Mouse (Mus musculus) 3T3-L1 (cell line): ENCODE measurements around the gene Calm2.

Source experiments
- DNase-seq: peaks from one replicate; pipeline ENCODE4 v3.0.0-alpha.2; 2015; ENCODE audit warnings: low read depth, low spot score

The Calm2 gene

DNA sequence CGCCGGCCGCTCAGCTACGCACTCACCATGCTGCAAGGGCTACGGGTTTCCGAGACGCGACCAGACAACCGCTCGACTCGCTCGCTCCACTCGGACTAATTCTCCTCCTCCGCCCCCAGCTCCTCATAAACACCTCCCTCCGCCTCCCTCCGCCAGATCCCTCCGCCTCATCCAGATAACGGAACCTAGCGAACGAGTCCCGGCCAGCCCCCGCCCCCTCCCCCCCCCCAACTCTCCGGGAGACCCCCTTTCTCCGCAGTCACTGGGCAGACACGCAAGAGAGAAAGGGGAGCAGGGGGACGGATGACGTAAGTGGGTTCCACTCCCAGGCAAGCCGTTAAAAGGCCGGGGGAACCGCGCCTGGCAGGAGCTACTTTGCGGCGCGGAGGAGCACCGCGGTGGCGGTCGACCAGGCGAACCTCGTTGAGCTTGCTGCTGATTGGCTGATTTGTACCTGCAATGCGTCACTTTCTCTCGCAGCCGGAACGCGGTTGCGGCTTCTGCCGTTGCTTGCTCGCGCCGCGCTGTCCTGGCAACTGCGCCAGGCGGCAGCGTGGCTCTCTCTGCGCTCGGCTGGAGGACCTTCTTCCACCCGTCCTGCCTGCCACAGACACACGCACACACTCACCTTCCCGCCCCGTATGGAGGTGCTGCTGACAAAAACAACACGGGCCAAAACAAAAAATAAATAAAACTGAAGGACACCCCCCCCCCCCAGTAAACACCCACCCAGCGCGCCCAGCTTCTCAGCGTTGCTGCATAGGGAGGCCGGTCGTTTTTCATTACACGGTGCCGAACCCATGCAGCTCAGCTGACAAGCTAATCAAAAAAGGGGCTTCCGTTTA lies at the start of gene Calm2:
Gene Calm2 (minus strand): TSS at position 169 of the 845 bp plus-strand sequence.
- peak; percentile 98 for DNase-seq

DNA sequence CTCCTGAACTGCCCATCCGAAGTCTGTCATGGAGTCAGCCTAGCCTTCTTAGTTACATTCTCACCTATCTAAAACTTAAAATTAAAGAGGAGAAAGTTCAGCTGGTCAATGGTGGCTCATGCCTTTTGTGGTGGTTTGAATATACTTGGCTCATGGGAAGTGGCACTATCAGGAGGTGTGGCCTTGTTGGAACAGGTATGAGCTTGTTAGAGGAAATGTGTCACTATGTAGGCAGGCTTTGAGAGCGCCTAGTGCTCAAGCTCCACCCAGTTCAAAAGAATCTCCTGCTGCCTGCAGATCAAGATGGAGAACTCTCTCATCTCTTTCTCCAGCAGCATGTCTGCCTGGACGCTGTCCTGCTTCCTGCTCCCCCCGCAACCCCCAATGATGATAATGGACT lies 48.8 kb upstream of the Calm2 start:
- no peak for DNase-seq

DNA sequence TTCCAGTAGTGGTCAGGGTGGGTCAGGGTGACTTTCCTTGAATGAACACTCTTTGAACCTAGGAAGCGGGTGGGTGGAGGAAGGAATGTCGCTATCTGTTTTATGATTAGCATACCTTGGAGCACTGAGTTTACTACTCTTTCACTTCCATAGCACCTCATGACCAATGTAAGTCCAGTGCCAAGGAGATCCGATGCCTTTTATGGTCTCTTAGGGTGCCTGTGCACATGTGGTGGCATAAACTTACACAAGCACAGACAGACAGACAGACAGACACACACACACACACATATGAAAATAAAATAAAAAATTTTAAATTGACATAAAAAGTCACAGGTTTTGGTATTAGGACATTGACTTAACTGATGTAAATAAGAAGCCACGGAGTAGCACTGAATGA lies 47.6 kb upstream of the Calm2 start:
- DNase-seq, result no peak

DNA sequence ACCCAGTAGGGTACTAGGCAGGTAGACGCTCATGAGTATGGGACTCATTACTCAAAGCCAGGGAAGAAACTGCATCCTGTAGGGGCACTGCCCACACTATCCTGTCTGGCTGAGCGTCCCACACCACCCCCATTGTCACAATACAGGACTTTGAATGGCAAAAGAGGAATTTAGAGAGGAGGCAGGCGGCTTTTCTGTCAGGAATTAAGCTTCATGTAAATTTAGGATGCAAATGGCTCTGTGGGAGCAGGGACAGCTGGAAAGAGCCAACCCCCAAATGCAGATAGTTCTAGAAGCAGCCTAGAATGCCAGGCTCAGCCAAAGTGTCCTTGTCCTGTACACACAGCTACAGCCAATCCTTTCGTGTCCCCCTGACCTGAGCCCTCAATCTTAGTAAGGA lies 45.6 kb upstream of the Calm2 start:
- DNase-seq, result no peak

DNA sequence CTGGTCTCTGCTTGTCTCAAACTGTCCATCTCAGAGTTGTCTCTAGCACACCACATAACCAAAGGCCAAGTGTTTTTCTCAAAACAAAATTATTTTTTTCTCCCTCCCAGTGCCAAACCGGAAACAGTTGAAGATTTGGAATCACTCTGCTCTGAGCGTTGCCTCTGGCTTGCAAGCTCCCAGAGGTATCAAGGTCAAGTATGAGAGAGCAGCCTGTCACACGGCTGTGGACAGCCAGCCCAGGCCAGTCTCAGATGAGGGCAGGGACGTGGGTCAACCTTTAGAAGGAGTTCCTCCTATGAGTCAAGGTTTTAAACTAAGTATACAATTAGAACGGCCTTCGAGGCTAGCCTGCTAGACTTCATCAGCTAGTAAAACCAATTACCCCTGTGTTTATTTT lies 43.6 kb upstream of the Calm2 start:
- no peak for DNase-seq

DNA sequence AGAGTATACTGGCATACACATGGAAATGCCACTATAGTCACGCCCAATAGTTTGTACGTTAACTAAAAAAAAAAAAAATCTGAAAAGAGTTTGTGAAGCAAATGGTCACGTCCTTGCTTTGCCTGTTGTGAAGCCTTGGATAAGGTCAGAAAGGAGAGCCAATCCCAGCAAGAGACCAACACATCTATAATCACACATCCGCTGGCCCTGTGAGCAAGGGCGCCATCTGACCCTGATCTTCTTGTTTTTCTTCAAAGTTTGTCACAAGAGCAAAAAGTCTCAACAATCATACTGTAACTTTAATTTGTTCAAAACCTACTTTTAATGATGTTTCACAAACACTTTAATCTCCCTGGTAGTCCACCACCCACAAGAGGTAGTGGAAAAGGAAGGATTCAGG lies 39.0 kb upstream of the Calm2 start:
- no peak for DNase-seq

DNA sequence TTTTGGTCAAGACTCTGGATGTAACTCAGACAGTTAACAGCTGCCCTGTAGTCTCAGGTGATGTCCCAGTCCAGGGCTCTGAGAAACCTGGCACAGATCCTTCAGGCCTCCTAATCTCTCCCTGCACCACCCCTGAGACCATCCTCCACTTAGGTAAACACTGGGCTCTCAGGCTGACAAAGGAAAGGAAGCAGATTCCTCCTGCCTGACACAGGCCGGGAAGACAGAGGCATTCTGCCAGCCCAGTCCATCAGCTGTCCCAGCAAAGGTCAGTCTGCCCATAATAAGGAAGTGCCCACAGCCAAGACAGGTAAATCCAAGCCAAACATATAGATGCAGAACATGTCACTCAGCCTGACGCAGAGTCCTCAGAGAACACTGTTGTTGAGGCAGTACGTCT lies 36.1 kb upstream of the Calm2 start:
- no peak for DNase-seq

DNA sequence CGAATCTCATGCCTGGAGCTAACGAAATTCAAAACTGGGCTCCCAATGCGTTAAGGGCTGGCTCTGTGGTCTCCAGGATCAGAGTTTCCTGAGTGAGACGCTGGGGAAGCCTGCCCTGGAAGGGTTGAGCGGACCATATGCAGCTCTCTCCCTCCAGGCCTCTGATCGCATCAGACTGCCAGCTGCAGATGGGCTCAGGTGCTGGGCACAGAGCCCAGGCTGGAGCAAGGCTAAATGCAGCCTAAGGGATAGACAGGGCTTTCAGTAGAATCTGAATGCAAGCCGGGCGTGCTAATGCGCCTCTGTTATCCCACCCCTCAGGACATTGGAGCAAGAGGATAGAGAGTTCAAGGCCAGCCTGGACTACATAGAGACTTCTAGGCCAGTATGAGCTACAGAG lies 31.8 kb upstream of the Calm2 start:
- DNase-seq, result no peak

DNA sequence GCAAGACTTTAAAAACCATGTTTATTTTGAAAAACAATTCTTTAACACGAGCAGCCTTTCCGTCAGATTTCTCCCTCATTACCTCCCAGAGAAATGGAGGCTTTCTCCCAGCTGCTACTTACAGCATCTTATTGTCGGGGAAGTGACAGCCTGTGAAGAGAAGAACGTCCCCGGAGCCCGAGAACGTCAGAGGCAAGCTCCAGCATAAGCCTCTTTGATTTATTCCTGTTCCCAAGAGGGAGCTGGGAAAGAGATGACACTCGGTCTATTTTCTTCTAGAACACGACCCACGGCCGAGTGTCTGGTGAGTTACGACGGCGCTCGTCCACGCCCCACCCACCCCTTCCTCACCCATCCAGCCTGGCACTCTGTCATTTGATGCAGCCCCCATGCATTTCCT lies 30.9 kb upstream of the Calm2 start:
- no peak for DNase-seq

DNA sequence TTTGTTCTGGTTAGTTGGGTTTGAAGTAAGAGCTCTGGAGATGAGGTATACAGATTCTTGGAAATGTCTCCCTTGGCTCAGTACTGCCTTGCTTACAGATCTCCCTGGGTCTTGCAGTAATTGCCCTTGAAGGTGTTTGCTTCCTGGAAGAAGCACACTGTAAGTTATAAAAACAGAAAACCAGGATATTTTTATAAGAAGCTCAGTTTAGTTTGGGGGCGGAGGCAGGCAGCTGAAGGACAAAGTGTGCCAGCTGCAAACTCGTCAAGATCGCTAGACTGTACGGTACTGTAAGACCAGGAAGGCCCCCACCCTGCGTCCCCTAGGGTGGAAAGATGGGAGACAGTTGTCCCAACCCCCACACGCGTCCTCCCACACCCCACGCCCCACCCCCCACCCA lies 28.6 kb upstream of the Calm2 start:
- no peak for DNase-seq

DNA sequence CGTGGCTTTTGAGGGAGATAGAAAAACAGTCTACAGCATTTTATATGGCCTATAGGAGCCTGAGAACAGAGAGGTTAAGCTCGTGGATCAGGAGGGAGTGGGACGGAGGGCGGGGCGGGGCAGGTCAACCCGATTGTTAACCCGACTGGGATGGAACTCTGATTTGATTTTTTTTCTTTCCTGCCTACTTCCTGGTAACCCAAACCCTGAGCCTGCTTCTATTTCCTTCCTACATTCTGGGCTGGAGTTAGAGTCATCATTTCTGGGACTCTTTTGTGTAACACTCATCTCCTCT lies 27.7 kb upstream of the Calm2 start:
- no peak for DNase-seq

DNA sequence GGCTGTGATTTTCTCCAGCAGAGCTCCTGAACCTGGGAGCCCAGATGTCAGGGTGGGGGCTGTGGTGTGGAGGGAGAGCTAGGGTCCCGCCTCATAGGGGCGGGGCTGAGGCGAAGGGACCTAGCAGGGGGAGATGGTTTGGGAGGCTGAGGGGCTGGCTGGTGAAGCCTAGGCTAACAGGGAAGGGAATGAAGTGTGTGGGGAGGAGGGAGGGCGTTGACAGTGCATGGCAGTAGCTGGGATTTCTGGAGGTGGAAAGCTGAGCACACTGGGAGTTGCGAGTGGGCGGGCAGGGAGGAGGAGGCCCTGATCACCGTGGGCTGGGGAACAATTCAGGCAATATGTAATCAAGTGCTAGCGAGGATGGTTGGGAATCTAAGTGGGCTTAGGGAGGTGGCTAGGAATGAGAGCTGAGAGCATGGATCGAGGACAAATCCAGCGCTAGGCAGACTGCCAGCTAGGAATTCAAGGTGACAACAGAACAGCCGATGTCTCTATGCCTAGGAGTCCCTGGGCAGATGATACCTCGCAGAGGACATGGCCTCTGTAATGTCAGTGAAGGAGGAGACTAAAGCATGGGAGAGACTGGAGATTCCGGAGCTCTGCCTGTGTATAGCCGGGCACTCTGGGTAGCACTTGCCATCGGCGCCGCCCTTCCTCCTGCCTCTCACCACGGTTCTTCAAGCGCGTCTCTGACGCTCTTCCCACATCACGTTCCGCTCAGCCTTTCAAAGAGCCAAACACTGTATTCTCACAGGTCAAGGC lies 27.2 kb upstream of the Calm2 start:
- DNase-seq, result no peak

DNA sequence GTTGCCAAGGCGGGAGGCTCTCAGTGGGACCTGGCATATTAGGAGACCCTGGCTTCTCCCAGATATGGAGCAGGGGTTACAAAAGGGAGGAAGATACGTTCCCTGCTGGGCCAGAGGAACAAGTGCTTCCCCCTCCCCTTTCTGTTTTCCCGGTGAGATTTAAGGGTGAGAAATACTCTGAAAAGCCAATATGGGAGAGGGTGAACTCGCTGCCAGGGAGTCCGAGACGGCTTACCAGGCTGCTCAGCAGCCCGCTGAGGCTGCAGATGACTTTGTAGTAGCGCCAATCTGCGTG lies 26.7 kb upstream of the Calm2 start:
- DNase-seq, result no peak

DNA sequence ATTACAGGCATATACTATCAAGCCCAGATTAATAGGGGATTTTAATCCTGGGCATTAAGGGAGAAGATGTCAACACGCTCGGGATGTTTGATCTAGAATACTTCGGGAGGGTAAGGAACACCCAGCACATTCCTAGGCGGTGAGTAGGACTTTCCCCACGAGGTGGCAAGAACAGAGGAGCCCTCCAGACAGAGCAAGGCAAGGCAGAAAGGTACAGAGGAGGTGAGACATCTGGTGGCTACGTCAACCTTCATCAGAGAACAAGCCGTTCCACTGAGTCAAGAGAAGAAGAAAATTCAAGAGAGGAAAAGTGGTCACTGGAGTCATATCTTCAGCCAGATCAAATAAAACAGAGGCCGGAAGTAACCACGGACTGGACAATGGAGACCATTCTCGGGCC lies 26.1 kb upstream of the Calm2 start:
- DNase-seq, result peak; percentile 33

DNA sequence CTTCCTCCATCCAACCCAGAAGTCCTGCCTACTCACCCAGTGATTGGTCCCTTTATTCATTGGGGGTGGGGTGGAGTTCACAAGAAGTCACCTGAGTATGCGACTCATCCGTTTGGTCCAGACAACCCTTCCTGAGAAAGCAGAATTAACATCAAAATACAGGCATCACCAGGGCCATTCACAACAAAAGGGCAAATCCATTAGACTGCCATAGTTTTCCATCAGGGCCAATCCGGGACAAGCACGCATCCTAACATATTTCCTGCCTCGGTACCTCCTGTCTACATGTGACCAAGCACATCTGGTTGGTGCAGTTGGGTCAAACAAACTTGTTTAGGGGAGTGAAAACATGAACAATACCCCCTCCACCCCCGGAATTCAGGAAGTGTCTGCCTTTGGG lies 24.9 kb upstream of the Calm2 start:
- no peak for DNase-seq

DNA sequence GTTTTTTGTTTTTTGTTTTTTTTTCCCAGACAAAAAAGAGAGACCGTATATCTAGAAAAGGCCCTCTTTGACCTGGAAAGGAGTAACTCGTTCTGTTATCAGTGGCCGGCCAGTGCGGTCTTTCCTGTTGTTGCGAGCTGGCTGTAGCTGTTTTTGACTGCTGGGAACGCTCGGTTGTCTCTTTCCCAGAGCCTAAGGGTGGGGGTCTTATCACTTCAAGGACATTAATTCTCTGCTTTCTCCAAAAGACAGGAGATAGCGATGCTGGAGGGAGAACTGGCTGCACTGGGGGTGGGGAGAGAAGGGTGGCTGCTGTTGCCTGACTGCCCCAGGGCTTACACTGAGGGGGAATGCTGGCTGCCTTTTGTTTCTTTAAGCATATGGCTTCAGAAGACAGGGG lies 24.1 kb upstream of the Calm2 start:
- DNase-seq, result no peak

DNA sequence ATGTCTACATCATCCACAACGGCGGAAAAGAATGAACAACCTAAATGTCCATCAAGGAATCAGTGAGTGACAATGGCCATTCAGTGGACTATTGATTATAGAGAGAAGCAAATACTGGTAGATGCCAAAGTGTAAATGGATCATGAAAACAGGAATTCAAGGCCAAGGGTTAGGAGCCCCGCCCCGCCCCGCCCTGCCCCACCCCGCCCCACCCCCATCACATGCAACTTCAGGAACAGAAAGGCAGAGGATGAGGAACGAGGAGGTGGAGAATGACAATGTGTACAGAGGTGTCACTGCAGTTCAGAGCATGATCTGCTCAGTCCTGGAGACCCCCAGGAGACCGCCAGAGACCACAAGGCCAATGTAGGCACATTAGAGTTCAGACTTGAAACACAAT lies 23.5 kb upstream of the Calm2 start:
- DNase-seq, result no peak

DNA sequence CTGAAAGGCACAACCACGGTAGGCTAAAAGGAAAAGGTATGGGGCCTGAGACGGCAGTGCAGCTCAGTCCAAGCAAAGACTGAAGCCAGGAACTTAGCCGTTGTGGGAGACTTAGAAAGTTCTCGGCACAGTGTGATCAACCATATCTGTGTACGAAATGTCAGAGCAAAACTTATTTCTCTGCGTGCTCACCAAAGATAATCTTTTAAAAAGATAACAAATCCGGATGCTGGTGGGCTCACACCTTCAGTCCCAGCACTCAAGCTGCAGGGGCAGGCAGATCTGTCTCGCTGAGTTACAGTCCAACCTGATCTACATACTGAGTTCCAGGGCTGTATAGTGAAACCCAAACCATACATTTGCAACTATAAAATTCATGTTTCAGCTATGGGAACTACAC lies 22.7 kb upstream of the Calm2 start:
- no peak for DNase-seq

DNA sequence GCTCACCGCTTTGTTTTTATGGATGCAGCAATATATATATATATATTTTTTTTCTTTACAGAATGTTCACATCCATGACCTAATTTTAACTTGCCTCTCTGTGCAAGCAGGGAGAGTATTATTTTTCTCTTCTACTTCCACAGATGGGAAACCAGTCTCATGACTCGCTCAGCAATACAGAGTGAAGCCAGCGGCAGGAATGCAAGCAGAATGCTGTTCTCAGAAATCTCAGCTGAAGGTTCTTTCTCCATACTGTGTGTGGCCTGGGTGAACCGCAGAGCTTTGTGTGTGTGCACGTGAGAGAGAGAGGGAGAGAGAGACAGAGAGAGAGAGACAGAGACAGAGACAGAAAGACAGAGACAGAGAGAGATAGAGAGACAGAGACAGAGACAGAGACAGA lies 21.9 kb upstream of the Calm2 start:
- no peak for DNase-seq

DNA sequence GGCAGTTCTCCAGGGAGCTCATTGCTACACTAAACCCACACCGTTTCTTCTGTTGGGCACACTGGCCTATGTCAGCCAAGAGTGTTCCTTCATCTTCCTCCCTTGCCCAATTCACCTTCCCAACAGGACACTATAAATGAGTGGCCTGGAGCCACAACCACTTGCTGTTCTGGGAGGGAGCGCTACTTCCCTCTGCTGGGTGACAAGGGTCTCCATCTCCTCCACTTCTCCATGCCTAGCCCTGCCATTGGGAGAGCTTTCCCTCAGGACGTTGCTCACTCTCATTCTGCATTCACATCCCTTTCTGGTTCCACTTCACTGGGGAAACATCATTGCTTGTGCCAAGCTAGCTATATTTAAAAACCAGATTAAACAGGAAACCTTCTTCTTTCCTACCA lies 14.8 kb upstream of the Calm2 start:
- DNase-seq, result no peak

DNA sequence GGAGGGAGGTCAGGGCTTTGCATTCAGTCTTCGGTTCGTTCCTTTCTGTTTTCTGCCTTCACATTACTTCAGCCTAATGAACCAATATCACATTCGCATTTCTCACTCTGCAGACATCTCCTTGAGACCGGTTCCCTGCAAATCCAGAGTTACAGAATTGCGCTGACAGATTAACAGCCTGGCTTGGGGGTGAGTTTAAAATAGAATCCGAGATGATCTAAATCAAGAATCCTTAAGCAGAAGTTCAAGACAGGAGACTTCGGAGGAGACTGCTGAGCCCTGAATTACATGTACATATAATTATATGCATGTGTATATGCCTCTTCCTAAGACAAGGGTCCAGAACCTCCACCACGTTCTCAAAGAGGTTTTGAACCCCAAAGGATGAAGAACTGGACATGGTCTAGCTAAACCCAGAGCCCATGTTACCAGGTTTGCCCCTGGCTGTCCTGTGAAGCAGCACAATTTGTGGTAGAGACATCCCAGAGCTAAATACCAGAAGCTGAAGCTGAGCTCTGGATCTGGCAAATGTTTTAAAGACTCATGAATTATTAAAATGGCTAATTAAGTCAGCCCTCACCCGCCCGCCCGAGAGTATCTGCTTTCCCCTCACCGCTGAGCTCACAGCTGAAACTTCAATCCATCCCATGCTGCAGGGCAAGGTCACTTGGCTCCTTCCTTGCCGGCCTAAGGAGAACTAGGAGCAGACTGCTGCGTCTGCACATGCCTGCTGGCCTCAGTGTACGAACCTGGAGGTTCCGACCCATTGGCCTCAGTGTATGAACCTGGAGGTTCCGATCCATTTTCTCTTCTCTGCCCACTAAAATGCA lies 14.1 kb upstream of the Calm2 start:
- no peak for DNase-seq

DNA sequence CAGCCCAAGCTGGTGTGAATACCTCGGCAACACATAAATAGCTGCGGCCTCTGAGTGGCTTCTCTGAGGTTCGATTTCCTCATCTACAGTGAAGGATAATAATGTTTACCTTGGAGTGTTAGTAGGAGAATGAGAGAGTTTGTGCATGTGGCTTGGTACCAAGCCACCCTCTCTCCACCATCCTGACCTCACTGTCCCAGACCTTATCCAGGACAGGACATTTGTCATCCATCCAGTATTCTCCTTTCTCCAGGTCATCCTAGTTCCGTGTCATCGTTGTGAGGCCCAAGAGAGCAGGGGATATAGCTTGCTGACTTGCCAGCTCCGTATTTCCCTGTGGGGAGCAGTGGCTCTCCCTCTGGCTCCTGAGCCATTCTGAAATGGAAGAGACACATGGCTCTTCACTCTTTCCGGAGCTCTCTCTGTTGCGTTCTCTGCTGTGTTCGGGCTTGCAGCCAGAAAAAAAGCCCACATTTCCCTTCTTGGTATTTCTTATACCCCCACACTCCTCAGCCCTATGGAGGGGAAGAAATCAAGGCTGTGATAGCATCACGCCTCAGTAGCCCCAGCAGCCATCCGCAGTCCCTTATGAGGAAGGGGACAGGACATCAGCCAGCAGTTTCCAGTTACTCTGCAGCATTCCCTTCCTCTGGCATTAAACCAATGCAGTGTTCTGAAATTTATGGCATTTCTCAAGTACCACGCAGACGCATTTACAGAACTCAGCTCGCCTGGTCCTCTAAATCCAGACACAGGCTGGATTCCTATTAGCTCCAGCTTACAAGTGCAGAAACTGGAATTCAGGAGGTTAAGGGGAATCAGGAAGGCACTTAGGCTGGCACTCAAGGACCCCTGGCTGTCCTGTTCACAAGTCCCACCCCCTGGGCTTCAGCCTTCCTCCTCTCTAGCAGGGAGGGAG lies 13.3 kb upstream of the Calm2 start:
- peak; percentile 62 for DNase-seq
